26 mouse cellular contexts compared by ENCODE assay signal in genomic region chr6:116438864-116439263, GRCm38 (mm10). TPM values are rescaled to one million over a fixed set of nuclear protein-coding genes. Genes with fewer than 3 reads are reported as not detected.
"Had no signal": no experiment of that assay in that cellular context is flagged by ENCODE, and none has a peak within 500 bp of the region (broad histone marks: within the 10 kb centered on the region; RNA-seq: fewer than 3 reads in every experiment).

No protein-coding gene starts in this region.

- H3K9me3 ChIP-seq: midbrain, embryonic 10.5 days; midbrain, embryonic 12.5 days; neural tube, embryonic 12.5 days had no signal

- H3K27me3 ChIP-seq: midbrain, embryonic 12.5 days; neural tube, embryonic 12.5 days had no signal

- DNase-seq: lung, adult 18-20 months; lung, embryonic 14.5 days; lung, postnatal 10 days; lung, postnatal 4 days; midbrain, embryonic 14.5 days; retina, postnatal 1 day; right cerebral cortex, adult 18-20 months; right cerebral cortex, postnatal 25 days; right cerebral cortex, postnatal 4 days; spleen, adult 18-20 months; thymus, adult 18-20 months; thymus, postnatal 14 days; thymus, postnatal 36 days had no signal

- H3K36me3 ChIP-seq: midbrain, embryonic 10.5 days; midbrain, embryonic 12.5 days; neural tube, embryonic 12.5 days had no signal

- H3K4me1 ChIP-seq: midbrain, embryonic 10.5 days; midbrain, embryonic 12.5 days; neural tube, embryonic 12.5 days had no signal

- H3K4me3 ChIP-seq: midbrain, embryonic 10.5 days; midbrain, embryonic 12.5 days; neural tube, embryonic 12.5 days had no signal

- H3K4me2 ChIP-seq: lung, embryonic 14.5 days; midbrain, embryonic 12.5 days; neural tube, embryonic 12.5 days had no signal

- H3K9ac ChIP-seq: lung, embryonic 14.5 days; midbrain, embryonic 12.5 days; neural tube, embryonic 12.5 days had no signal

- ATAC-seq: midbrain, embryonic 16.5 days had no signal

- H3K27ac ChIP-seq: midbrain, embryonic 10.5 days; midbrain, embryonic 12.5 days; neural tube, embryonic 12.5 days had no signal

RNA-seq across cellular contexts. Expression of gene Olfr211, which starts 50.0 kb away (rescaled TPM):
- total RNA-seq: megakaryocyte, adult 5-6 weeks; megakaryocyte-erythroid progenitor cell, adult 5-6 weeks; neutrophil, adult 5-6 weeks had no signal
- polyA plus RNA-seq: lung, embryonic 14.5 days; lung, embryonic 16.5 days; midbrain, embryonic 10.5 days; midbrain, embryonic 12.5 days; midbrain, embryonic 14.5 days; midbrain, embryonic 16.5 days; neural tube, embryonic 12.5 days; neural tube, embryonic 14.5 days; small intestine, adult 2 months; stomach, embryonic 14.5 days; stomach, embryonic 16.5 days; thymus, postnatal 0 days had no signal
